Mouse (Mus musculus) skeletal muscle tissue, adult 2 months (tissue): ENCODE results near the gene Olfr1375.
"Not testable (repeated sequence)": the region's sequence is repeated elsewhere in the genome, so short reads cannot be mapped to it uniquely, and the experiment has no call there.

ENCODE experiments used
- DNase-seq: peaks from one replicate; pipeline ENCODE4 v3.0.0-alpha.2; 2012; ENCODE audit warnings: low read depth, low spot score

Gene Olfr1375

GRCm38 (mm10) chr11:51047809-51048208 lies at the start of gene Olfr1375:
Gene Olfr1375 (plus strand): TSS chr11:51048109.
- DNase-seq, result not testable (repeated sequence)

GRCm38 (mm10) chr11:51003296-51003695 lies 44.6 kb upstream of the Olfr1375 start, which contains the start of gene Olfr51:
Gene Olfr51 (plus strand): TSS chr11:51003596.
- DNase-seq, result no peak

- DNase-seq, result no peak
Measured at GRCm38 (mm10) chr11:51011821-51012220, 36.1 kb upstream of the Olfr1375 start.

- no peak for DNase-seq
Measured at GRCm38 (mm10) chr11:51013936-51014335, 34.0 kb upstream of the Olfr1375 start, which contains the start of gene Olfr54. Gene Olfr54 (plus strand): TSS chr11:51014236.

GRCm38 (mm10) chr11:51016341-51016740 lies 31.6 kb upstream of the Olfr1375 start:
- no peak for DNase-seq

GRCm38 (mm10) chr11:51026811-51027210 lies 21.1 kb upstream of the Olfr1375 start:
- DNase-seq, result not testable (repeated sequence)

- DNase-seq, result not testable (repeated sequence)
Measured at GRCm38 (mm10) chr11:51029381-51029780, 18.5 kb upstream of the Olfr1375 start.

- DNase-seq, result no peak
Measured at GRCm38 (mm10) chr11:51030225-51030624, 17.7 kb upstream of the Olfr1375 start.

- DNase-seq, result peak; percentile 1
Measured at GRCm38 (mm10) chr11:51032851-51033250, 15.1 kb upstream of the Olfr1375 start.

GRCm38 (mm10) chr11:51034141-51034540 lies 13.8 kb upstream of the Olfr1375 start:
- not testable (repeated sequence) for DNase-seq

GRCm38 (mm10) chr11:51035951-51036350 lies 12.0 kb upstream of the Olfr1375 start:
- DNase-seq, result no peak

- not testable (repeated sequence) for DNase-seq
Measured at GRCm38 (mm10) chr11:51044776-51045175, 3.1 kb upstream of the Olfr1375 start.

- DNase-seq, result no peak
Measured at GRCm38 (mm10) chr11:51051678-51052077, 3.8 kb downstream of the Olfr1375 start.

- DNase-seq, result no peak
Measured at GRCm38 (mm10) chr11:51053230-51053629, 5.3 kb downstream of the Olfr1375 start.

GRCm38 (mm10) chr11:51059151-51059571 lies 11.3 kb downstream of the Olfr1375 start, which contains the start of gene Zfp354a:
Gene Zfp354a (plus strand): TSS chr11:51059257.
- DNase-seq, result peak; percentile 58

GRCm38 (mm10) chr11:51059640-51060039 lies 11.7 kb downstream of the Olfr1375 start:
- DNase-seq, result no peak

GRCm38 (mm10) chr11:51060981-51061380 lies 13.1 kb downstream of the Olfr1375 start:
- DNase-seq, result no peak

GRCm38 (mm10) chr11:51063276-51063675 lies 15.4 kb downstream of the Olfr1375 start:
- no peak for DNase-seq

- DNase-seq, result no peak
Measured at GRCm38 (mm10) chr11:51063841-51064240, 15.9 kb downstream of the Olfr1375 start.

GRCm38 (mm10) chr11:51084527-51084926 lies 36.6 kb downstream of the Olfr1375 start:
- no peak for DNase-seq

- no peak for DNase-seq
Measured at GRCm38 (mm10) chr11:51085269-51085668, 37.4 kb downstream of the Olfr1375 start.
